Mouse (Mus musculus): ENCODE data around the gene Gm17542. TPM values are rescaled to one million over a fixed set of nuclear protein-coding genes. Genes with fewer than 3 reads are reported as not detected.

Gene Gm17542
- polyA plus RNA-seq, 1 experiment: not detected

GRCm38 (mm10) chr10:58713855-58714788, 3.9 kb downstream of the Gm17542 start:
- no peak for TF ChIP-seq TCF3 (IDR thresholded peaks at IDR 0.05; ENCODE audit: insufficient read length, low read depth)
- no peak for TF ChIP-seq USF1 (IDR thresholded peaks at IDR 0.05; ENCODE audit: low read depth)
- TF ChIP-seq MYOG (IDR thresholded peaks at IDR 0.05; ENCODE audit: control insufficient read depth in 1 of 3, insufficient read depth in 1 of 3, insufficient read length in 2 of 3, low read depth in 2 of 3): no peak
- no peak for TF ChIP-seq E2F4 (IDR thresholded peaks at IDR 0.05; ENCODE audit: insufficient read depth)
- TF ChIP-seq SRF (IDR thresholded peaks at IDR 0.05; ENCODE audit: control insufficient read depth, insufficient read length, low read depth): no peak
- TF ChIP-seq MAX (IDR thresholded peaks at IDR 0.05; ENCODE audit: low read depth): no peak
- no peak for TF ChIP-seq TCF12 (IDR thresholded peaks at IDR 0.05; ENCODE audit: insufficient read depth, poor library complexity, severe bottlenecking)
- TF ChIP-seq MYOD1 (IDR thresholded peaks at IDR 0.05; ENCODE audit: control insufficient read depth in 1 of 3, insufficient read length in 2 of 3, low read depth in 2 of 3): no peak
- no peak for TF ChIP-seq CEBPB (IDR thresholded peaks at IDR 0.05; ENCODE audit: insufficient read depth, poor library complexity, severe bottlenecking)
- no peak for TF ChIP-seq POLR2AphosphoS2 (IDR thresholded peaks at IDR 0.05; ENCODE audit: insufficient read length, low read depth)
- TF ChIP-seq REST (IDR thresholded peaks at IDR 0.05; ENCODE audit: insufficient read depth, insufficient read length): no peak
- no peak for TF ChIP-seq POLR2A (IDR thresholded peaks at IDR 0.05; ENCODE audit: insufficient read length, low read depth)

GRCm38 (mm10) chr10:58713225-58713624, 4.8 kb downstream of the Gm17542 start:
- no peaks in the 10 kb centered on the region for H3K36me3 ChIP-seq (ENCODE audit: control insufficient read depth, insufficient read depth)
- H3ac ChIP-seq (ENCODE audit: control insufficient read depth, insufficient read length): no peak overlapping the region
- H3K4me3 ChIP-seq: no peak overlapping the region
- H3K27me3 ChIP-seq (ENCODE audit: control insufficient read depth, insufficient read depth, insufficient read length): no peaks in the 10 kb centered on the region
- H3K79me2 ChIP-seq (ENCODE audit: control insufficient read depth, insufficient read depth): no peaks in the 10 kb centered on the region
- no peak overlapping the region for H3K4me2 ChIP-seq (ENCODE audit: low read depth)
- TF ChIP-seq REST (IDR thresholded peaks at IDR 0.05; ENCODE audit: insufficient read depth, insufficient read length) (no peak), POLR2A (IDR thresholded peaks at IDR 0.05; ENCODE audit: insufficient read length, low read depth) (no peak), TCF12 (IDR thresholded peaks at IDR 0.05; ENCODE audit: insufficient read depth, poor library complexity, severe bottlenecking) (no peak), TCF3 (IDR thresholded peaks at IDR 0.05; ENCODE audit: insufficient read length, low read depth) (no peak)

More at GRCm38 (mm10) chr10:58713855-58714788, 3.9 kb downstream of the Gm17542 start:
- H3K79me2 ChIP-seq (ENCODE audit: control insufficient read depth, insufficient read depth): no peaks in the 10 kb centered on the region
- H3ac ChIP-seq (ENCODE audit: control insufficient read depth, insufficient read length): no peak overlapping the region
- H3K4me3 ChIP-seq: no peak overlapping the region
- H3K36me3 ChIP-seq (ENCODE audit: control insufficient read depth, insufficient read depth): no peaks in the 10 kb centered on the region
- H3K27me3 ChIP-seq (ENCODE audit: control insufficient read depth, insufficient read depth, insufficient read length): no peaks in the 10 kb centered on the region
- peak overlapping the region; percentile 6 for H3K4me2 ChIP-seq (ENCODE audit: low read depth)

GRCm38 (mm10) chr10:58709021-58709420, 9.0 kb downstream of the Gm17542 start:
- H3K36me3 ChIP-seq (ENCODE audit: control insufficient read depth, insufficient read depth): no peaks in the 10 kb centered on the region
- H3K4me3 ChIP-seq: no peak overlapping the region
- H3ac ChIP-seq (ENCODE audit: control insufficient read depth, insufficient read length): no peak overlapping the region
- no peaks in the 10 kb centered on the region for H3K79me2 ChIP-seq (ENCODE audit: control insufficient read depth, insufficient read depth)
- TF ChIP-seq E2F4 (IDR thresholded peaks at IDR 0.05; ENCODE audit: insufficient read depth): no peak
- TF ChIP-seq TCF12 (IDR thresholded peaks at IDR 0.05; ENCODE audit: insufficient read depth, poor library complexity, severe bottlenecking): no peak
- TF ChIP-seq TCF3 (IDR thresholded peaks at IDR 0.05; ENCODE audit: insufficient read length, low read depth): no peak
- TF ChIP-seq USF1 (IDR thresholded peaks at IDR 0.05; ENCODE audit: low read depth): no peak
- TF ChIP-seq POLR2AphosphoS2 (IDR thresholded peaks at IDR 0.05; ENCODE audit: insufficient read length, low read depth): no peak
- no peak for TF ChIP-seq MYOD1 (IDR thresholded peaks at IDR 0.05; ENCODE audit: control insufficient read depth in 1 of 3, insufficient read length in 2 of 3, low read depth in 2 of 3)
- TF ChIP-seq MAX (IDR thresholded peaks at IDR 0.05; ENCODE audit: low read depth): no peak
- TF ChIP-seq CEBPB (IDR thresholded peaks at IDR 0.05; ENCODE audit: insufficient read depth, poor library complexity, severe bottlenecking): no peak
- no peak for TF ChIP-seq SRF (IDR thresholded peaks at IDR 0.05; ENCODE audit: control insufficient read depth, insufficient read length, low read depth)
- TF ChIP-seq POLR2A (IDR thresholded peaks at IDR 0.05; ENCODE audit: insufficient read length, low read depth): no peak
- no peak for TF ChIP-seq MYOG (IDR thresholded peaks at IDR 0.05; ENCODE audit: control insufficient read depth in 1 of 3, insufficient read depth in 1 of 3, insufficient read length in 2 of 3, low read depth in 2 of 3)
- TF ChIP-seq REST (IDR thresholded peaks at IDR 0.05; ENCODE audit: insufficient read depth, insufficient read length): no peak
- H3K27me3 ChIP-seq (ENCODE audit: control insufficient read depth, insufficient read depth, insufficient read length): no peaks in the 10 kb centered on the region
- no peak overlapping the region for H3K4me2 ChIP-seq (ENCODE audit: low read depth)

GRCm38 (mm10) chr10:58700578-58700977, 17.4 kb downstream of the Gm17542 start:
- no peak overlapping the region for H3K4me2 ChIP-seq (ENCODE audit: low read depth)
- no peaks in the 10 kb centered on the region for H3K36me3 ChIP-seq (ENCODE audit: control insufficient read depth, insufficient read depth)
- TF ChIP-seq MYOD1 (IDR thresholded peaks at IDR 0.05; ENCODE audit: control insufficient read depth in 1 of 3, insufficient read length in 2 of 3, low read depth in 2 of 3): no peak
- H3K79me2 ChIP-seq (ENCODE audit: control insufficient read depth, insufficient read depth): no peaks in the 10 kb centered on the region
- no peak overlapping the region for H3ac ChIP-seq (ENCODE audit: control insufficient read depth, insufficient read length)
- H3K4me3 ChIP-seq: no peak overlapping the region
- H3K27me3 ChIP-seq (ENCODE audit: control insufficient read depth, insufficient read depth, insufficient read length): no peaks in the 10 kb centered on the region

- Histone ChIP-seq H3K27me3 (ENCODE audit: control insufficient read depth, insufficient read depth, insufficient read length) (no peaks in the 10 kb centered on the region), H3ac (ENCODE audit: control insufficient read depth, insufficient read length) (no peak overlapping the region), H3K4me3 (no peak overlapping the region), H3K79me2 (ENCODE audit: control insufficient read depth, insufficient read depth) (no peaks in the 10 kb centered on the region), H3K4me2 (ENCODE audit: low read depth) (no peak overlapping the region), H3K36me3 (ENCODE audit: control insufficient read depth, insufficient read depth) (no peaks in the 10 kb centered on the region)
- TF ChIP-seq TCF3 (IDR thresholded peaks at IDR 0.05; ENCODE audit: insufficient read length, low read depth) (no peak), USF1 (IDR thresholded peaks at IDR 0.05; ENCODE audit: low read depth) (no peak), POLR2AphosphoS2 (IDR thresholded peaks at IDR 0.05; ENCODE audit: insufficient read length, low read depth) (no peak), MYOD1 (IDR thresholded peaks at IDR 0.05; ENCODE audit: control insufficient read depth in 1 of 3, insufficient read length in 2 of 3, low read depth in 2 of 3) (no peak), MAX (IDR thresholded peaks at IDR 0.05; ENCODE audit: low read depth) (no peak), SRF (IDR thresholded peaks at IDR 0.05; ENCODE audit: control insufficient read depth, insufficient read length, low read depth) (no peak), E2F4 (IDR thresholded peaks at IDR 0.05; ENCODE audit: insufficient read depth) (no peak), TCF12 (IDR thresholded peaks at IDR 0.05; ENCODE audit: insufficient read depth, poor library complexity, severe bottlenecking) (no peak), MYOG (IDR thresholded peaks at IDR 0.05; ENCODE audit: control insufficient read depth in 1 of 3, insufficient read depth in 1 of 3, insufficient read length in 2 of 3, low read depth in 2 of 3) (no peak), POLR2A (IDR thresholded peaks at IDR 0.05; ENCODE audit: insufficient read length, low read depth) (no peak)
Measured at GRCm38 (mm10) chr10:58700160-58700559, 17.9 kb downstream of the Gm17542 start.
